Mouse (Mus musculus) frontal cortex, postnatal 25 days (tissue): ENCODE results near the gene Stab2.

Experiments used
- DNase-seq, 2 experiments: peaks; one replicate each; pipeline ENCODE4 v3.0.0; 2022; ENCODE audit warnings: low spot score in 2 of 2

The Stab2 gene

GRCm38 (mm10) chr10:86990666-86991065 lies 17.2 kb downstream of the Stab2 start:
- no peak for DNase-seq

DNA sequence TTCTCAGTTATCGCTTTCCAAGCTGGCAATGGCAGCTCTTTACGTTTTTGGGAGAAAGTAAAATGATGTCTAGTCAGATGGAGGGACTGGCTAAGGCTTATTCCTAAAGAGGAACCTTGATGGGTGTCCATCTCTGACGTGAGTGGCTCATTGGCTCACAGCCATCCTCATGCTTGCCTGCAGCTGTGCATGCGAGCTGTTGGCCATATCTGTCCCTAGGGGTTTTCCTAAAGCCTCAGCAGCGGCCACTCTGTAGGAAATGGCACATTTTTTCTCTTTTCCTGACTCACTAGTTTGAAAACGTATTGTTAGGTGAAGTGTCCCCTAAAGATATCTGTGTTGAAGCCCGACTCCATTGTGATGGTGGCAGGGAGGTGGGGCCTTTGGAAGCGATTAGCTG lies 18.0 kb downstream of the Stab2 start:
- no peak for DNase-seq

- peak in 1 of 2 experiments; percentile 13 for DNase-seq
These were observed 31.7 kb downstream of the Stab2 start for GRCm38 (mm10) chr10:86976001-86976726.

DNA sequence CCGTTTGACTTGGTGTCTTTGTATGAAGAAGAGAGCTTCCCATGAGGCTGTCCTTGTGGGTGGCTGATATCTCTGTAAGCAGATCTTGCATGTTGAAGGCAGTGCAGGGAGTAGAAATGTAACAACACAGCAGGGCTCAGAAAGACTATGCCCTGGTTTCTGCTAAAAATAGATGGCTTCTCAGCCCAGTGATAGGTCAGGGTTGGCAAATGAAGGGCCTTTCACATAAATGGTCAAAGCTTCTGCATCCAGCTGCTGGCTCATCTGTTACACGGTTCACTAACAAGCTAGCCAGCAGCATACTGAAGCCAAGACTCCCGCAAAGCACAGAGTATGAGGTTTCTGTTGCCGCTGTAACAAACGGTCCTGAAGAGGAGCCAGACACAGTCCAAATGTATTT lies 34.5 kb downstream of the Stab2 start:
- DNase-seq: no peak

- DNase-seq: no peak
These were observed 35.4 kb downstream of the Stab2 start for GRCm38 (mm10) chr10:86972503-86972826.

GRCm38 (mm10) chr10:86971680-86972502 lies 35.9 kb downstream of the Stab2 start:
- peak in 1 of 2 experiments; percentile 47 for DNase-seq

DNA sequence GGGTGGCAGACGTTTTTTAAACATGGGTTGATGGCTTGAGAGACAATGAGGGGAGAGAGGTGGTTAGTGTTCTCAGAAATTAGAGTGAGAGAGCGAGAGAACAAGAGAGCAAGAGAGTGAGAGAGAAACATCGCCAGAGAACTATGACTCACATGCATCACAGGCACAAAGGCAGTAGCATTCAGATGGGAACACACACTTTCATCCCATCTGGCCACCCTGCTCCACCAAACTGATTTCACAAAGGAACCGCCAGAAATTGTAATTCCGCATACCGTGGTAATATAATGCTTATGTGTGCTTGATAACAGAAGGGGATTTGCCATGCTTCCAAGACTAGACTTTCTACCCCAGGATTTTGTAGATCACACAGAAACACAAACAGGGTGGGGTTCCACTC lies 38.5 kb downstream of the Stab2 start:
- no peak for DNase-seq

GRCm38 (mm10) chr10:86961542-86962466 lies 46.0 kb downstream of the Stab2 start:
- DNase-seq: peak in 1 of 2 experiments; percentile 13

DNA sequence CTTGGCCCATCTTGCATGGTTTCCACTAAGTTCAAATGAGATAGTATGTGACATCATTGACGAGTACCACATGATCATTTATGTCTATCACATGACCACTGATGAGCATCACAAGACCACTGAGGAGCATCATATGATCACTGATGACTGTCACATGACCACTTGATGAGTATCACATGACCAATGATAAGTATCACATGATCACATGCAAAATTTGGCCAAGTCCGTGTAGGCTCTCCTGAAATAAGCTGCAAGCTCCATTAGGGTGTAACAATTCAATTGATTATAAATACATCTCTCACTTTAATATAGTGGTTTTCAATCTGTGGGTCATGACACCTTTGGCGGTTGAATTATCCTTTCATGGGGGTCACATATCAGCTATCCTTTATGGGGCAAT lies 52.5 kb downstream of the Stab2 start:
- DNase-seq: no peak

GRCm38 (mm10) chr10:86952696-86953095 lies 55.1 kb downstream of the Stab2 start:
- no peak for DNase-seq

GRCm38 (mm10) chr10:86950806-86951205 lies 57.0 kb downstream of the Stab2 start:
- DNase-seq: no peak

DNA sequence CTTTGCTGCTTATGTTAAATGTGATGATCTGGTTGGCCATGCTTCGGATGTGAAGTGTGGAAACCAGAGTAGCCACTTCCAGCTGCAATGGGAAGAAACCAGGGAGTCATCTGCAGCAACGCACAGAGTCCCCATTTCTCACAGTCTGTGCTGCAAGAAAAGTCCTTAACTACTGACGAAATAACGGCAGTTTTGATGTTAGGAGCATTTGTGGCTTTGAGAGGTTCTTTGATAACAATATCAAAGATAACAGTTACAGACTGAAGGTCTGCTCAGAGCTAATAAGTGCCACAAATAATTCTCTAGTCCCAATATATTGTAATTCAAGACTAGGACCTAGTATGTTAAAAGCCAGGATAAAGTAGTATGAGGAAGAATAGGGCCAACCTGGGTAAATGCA lies 57.9 kb downstream of the Stab2 start:
- no peak for DNase-seq

GRCm38 (mm10) chr10:86947541-86947940 lies 60.3 kb downstream of the Stab2 start:
- DNase-seq: no peak

DNA sequence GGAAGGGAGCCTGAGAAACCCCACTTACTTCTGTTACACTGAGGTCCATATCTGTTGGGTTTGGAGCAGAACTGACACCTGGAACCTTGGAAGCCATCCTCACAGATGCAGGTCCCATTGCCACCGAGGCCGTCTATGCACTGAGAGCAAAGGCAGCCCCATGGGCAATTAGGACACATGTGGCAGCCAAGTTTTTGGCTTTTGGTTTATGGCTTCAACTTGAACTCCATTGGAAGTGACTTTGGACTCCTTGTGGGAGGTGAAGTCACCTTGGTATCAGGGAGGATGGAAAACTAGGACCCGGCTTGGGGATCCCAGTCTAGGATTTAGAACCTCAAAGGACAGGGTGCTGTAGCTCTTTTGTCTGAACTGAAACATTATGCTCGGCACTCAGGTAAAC lies 67.2 kb downstream of the Stab2 start:
- no peak for DNase-seq

DNA sequence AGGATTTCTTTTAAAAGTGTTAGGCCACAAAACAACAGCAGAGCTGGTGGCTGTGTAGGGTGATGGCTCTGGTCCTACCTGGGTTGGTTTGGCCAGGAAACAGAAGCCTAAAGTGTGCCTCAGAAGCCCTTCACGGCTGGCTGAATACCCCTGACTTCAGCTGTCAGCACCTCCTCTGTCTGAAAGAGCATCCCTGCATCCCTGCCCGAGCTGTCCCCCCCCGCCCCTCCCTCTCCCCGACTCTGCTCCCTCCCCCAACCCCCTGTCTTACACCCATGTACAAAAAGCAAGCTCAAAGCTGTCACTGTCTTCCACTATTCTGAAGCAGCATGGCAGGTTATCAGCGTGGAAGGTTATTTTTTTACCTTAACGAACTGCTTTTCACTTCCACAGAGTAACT lies 73.4 kb downstream of the Stab2 start:
- no peak for DNase-seq

DNA sequence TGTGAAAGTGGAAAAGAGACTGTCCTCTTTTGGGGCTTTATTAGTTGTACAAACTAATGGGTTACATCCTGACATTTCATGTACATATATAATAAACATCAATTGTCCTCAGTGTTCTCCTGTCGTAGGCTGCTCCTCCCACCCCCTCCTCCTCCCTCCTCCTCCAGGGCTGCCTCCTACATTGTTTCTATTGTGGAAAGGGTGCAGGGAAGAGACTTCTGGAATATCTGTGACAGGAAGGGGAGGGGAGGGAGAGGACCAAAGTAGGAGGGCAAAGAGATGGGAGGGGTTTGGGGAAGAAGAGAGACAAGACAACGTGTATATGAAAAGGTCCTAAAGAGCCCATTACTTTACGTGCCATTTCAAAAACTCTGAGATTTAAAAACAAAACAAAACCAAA lies 73.9 kb downstream of the Stab2 start:
- DNase-seq: no peak

DNA sequence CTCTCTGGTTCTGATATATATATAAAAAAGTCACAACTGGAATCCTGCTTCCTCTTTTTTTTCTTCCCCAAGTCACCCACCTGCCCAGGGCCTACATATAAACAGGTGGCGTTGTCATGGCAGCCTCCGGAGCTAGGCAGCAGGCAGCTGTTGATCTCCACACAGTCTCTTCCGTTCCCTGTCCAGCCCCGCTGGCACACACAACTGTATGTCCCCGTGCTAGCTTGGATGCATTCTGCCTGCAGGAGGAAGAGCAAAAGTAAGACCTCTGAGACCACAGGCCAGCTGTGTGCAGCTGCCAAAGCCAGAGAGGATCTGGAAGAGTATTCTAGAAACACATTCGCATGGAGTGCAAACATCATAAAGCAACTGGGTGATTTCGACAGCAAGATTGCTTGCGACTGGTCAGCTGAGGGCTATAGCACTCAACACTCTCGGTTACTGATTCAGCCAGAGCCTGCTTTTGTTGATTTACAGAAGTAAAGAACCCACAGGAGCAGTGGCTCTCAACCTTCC lies 74.6 kb downstream of the Stab2 start:
- DNase-seq: no peak

DNA sequence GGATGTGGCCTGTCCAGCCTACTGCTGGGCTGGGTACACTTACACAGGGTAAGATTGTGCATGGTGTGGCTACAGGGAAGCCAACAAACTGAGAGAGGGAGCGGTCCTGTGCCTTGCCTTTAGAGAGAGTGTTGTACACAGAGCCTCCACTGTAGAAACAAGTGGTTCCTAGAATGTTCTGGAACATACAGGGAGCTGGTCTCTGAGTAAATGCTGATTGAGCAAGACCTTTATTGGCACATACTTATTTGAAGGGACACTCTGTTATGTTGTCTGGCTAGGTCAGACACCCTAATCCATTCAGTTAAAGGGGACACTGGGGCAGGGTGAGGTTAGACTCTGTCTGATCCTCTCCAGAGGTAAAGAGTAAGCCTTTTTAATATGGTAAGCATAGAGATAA lies 84.2 kb downstream of the Stab2 start:
- no peak for DNase-seq

GRCm38 (mm10) chr10:86915595-86915994 lies 92.2 kb downstream of the Stab2 start:
- no peak for DNase-seq

- no peak for DNase-seq
These were observed 99.3 kb downstream of the Stab2 start for GRCm38 (mm10) chr10:86908562-86908961.

- no peak for DNase-seq
These were observed 100.8 kb downstream of the Stab2 start for GRCm38 (mm10) chr10:86907043-86907442.

GRCm38 (mm10) chr10:86895531-86895930 lies 112.3 kb downstream of the Stab2 start:
- no peak for DNase-seq
